Comparison of ENCODE assay signal across 20 mouse cellular contexts in genomic region chr16:57888553-57888952, GRCm38 (mm10).
DNase-seq lines count a peak whose midpoint lies in the region; ATAC-seq lines count a peak whose summit lies in the region.
"Had no signal": no experiment of that assay in that cellular context is flagged by ENCODE, and none has a peak within 500 bp of the region (broad histone marks: within the 10 kb centered on the region; RNA-seq: fewer than 3 reads in every experiment).

No protein-coding gene starts in this region.

- no peaks in the 10 kb centered on the region for H3K4me1 ChIP-seq in hindbrain, embryonic 12.5 days
- H3K4me1 ChIP-seq: embryonic facial prominence, embryonic 10.5 days; heart, embryonic 15.5 days; limb, embryonic 10.5 days had no signal

- no peaks in the 10 kb centered on the region for H3K9me3 ChIP-seq in hindbrain, embryonic 12.5 days (replicated peaks)
- H3K9me3 ChIP-seq: embryonic facial prominence, embryonic 10.5 days; heart, embryonic 15.5 days; limb, embryonic 10.5 days; midbrain, embryonic 10.5 days had no signal

- H3K9ac ChIP-seq in hindbrain, embryonic 12.5 days, result no peak overlapping the region
- H3K9ac ChIP-seq: heart, embryonic 15.5 days had no signal

- no peak overlapping the region for H3K4me2 ChIP-seq in hindbrain, embryonic 12.5 days (replicated peaks)
- H3K4me2 ChIP-seq: heart, embryonic 15.5 days had no signal

- WGBS in hindbrain, embryonic 12.5 days, result 35% methylated on average over 2 of the region's 2 CpGs

- H3K36me3 ChIP-seq in hindbrain, embryonic 12.5 days, result no peaks in the 10 kb centered on the region
- H3K36me3 ChIP-seq: embryonic facial prominence, embryonic 10.5 days; heart, embryonic 15.5 days; limb, embryonic 10.5 days; midbrain, embryonic 10.5 days had no signal

- H3K27ac ChIP-seq in hindbrain, embryonic 12.5 days, result no peak overlapping the region
- H3K27ac ChIP-seq: embryonic facial prominence, embryonic 10.5 days; heart, embryonic 15.5 days; limb, embryonic 10.5 days; macrophage; midbrain, embryonic 10.5 days had no signal

- DNase-seq in embryo, embryonic 10 days (ENCODE audit: low spot score), result peak; percentile 31
- DNase-seq in embryo, embryonic 9.5 days (ENCODE audit: extremely low spot score), result no peak
- peak; percentile 49 for DNase-seq in adipocyte (ENCODE audit: low spot score)
- peak; percentile 34 for DNase-seq in mesoderm, embryonic 11.5 days (ENCODE audit: low read depth, low spot score)
- no peak for DNase-seq in right cerebral cortex, postnatal 14 days
- no peak for DNase-seq in layer of hippocampus, postnatal 25 days (ENCODE audit: extremely low spot score in 1 of 2, low spot score in 1 of 2)
- no peak for DNase-seq in frontal cortex, postnatal 14 days (ENCODE audit: low spot score in 2 of 2)
- DNase-seq: cerebellum, adult 11-12 months; cerebellum, postnatal 25 days; gastrocnemius, postnatal 36 days; heart, postnatal 36 days; kidney, adult 2 months; kidney, postnatal 10 days; thymus, adult 18-20 months had no signal

- no peak overlapping the region for H3K4me3 ChIP-seq in hindbrain, embryonic 12.5 days
- H3K4me3 ChIP-seq: embryonic facial prominence, embryonic 10.5 days; heart, embryonic 15.5 days; limb, embryonic 10.5 days; midbrain, embryonic 10.5 days had no signal

- ATAC-seq in hindbrain, embryonic 12.5 days (ENCODE audit: low FRiP score), result peak; percentile 54; the same call in 1 of the 2 replicates

- H3K27me3 ChIP-seq in hindbrain, embryonic 12.5 days, result no peaks in the 10 kb centered on the region
- H3K27me3 ChIP-seq: heart, embryonic 15.5 days had no signal

Comparison
In these comparisons a context has a peak if more than half of its experiments do, and no peak if none do; other contexts are left out.
1. DNase-seq: peak in embryo, embryonic 10 days (single experiment), adipocyte (single experiment) and mesoderm, embryonic 11.5 days (single experiment); none in embryo, embryonic 9.5 days (single experiment), right cerebral cortex, postnatal 14 days (single experiment), layer of hippocampus, postnatal 25 days (0 of 2) and frontal cortex, postnatal 14 days (0 of 2).